Mouse (Mus musculus) yolk sac, embryonic 10.5 days (tissue): ENCODE results near the gene Atp8a1.
A peak's percentile ranks its signal among the peaks of the same experiment; 100 is the strongest.
"Not testable (repeated sequence)": the region's sequence is repeated elsewhere in the genome, so short reads cannot be mapped to it uniquely, and the experiment has no call there.

Source experiments
- DNase-seq: peaks from one replicate; pipeline ENCODE4 v3.0.0-alpha.2; 2017; ENCODE audit warnings: low spot score

Atp8a1 gene

DNA sequence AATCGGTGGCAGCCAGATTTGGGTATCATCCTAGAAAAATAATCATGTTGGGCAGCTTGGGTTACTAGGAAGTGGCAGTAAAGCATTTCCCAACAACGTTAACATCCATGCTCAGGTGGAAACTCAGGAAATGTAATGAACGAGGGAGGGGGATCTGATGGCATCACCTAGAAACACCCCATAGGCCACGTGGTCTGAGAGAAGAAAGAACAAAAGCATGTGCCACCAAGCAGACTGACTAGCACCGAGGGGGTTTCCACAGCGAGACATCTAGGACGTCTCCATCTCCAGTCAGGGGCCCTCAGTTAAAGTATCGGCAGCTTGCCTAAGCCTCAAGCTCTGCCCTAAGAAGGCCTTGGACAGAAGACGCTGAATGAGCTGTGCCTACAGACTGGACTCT lies 21.0 kb downstream of the Atp8a1 start:
- no peak for DNase-seq

GRCm38 (mm10) chr5:67824600-67824999 lies 22.6 kb downstream of the Atp8a1 start:
- DNase-seq: no peak

- DNase-seq: no peak
These were observed 23.5 kb downstream of the Atp8a1 start for GRCm38 (mm10) chr5:67823771-67824170.

GRCm38 (mm10) chr5:67822619-67823018 lies 24.6 kb downstream of the Atp8a1 start:
- no peak for DNase-seq

- no peak for DNase-seq
These were observed 25.2 kb downstream of the Atp8a1 start for GRCm38 (mm10) chr5:67821987-67822401.

- DNase-seq: no peak
These were observed 26.0 kb downstream of the Atp8a1 start for GRCm38 (mm10) chr5:67821185-67821584.

- no peak for DNase-seq
These were observed 27.8 kb downstream of the Atp8a1 start for GRCm38 (mm10) chr5:67819451-67819850.

DNA sequence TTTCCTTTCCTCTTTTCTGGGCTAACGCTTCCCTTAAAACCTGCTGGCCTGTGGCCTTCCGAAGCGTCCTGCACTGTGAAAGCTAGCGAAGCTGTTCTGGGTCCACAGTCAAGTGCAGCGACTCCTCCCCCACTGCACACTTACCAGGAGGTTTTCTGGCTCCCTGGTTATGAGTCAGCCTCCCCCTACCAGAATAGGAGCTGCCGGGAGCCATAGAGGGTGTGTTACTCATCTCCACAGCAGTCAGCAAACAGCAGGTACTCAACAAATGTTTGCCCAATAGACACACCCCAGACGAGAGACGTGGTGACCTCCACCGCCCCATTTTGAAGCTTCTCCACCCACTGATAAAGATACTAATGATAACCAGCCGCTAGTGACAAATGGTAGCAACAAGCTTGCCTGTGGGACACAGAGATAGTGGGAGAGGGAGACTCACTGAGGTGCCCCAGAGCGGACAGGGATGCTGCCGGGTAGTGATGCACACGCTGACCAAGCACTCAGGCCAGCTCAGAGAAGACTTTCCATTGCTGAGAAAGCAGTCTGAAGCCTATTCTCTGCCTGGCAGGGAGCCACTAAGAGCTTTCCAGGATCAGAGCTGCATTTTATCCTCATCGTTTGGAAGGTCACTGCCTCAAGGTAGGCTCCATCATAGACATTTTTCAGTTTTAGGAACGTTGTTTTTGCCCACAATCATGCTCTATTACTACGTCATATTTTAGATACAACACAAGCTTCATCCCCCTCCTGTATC lies 31.5 kb downstream of the Atp8a1 start:
- peak; percentile 62 for DNase-seq

GRCm38 (mm10) chr5:67815060-67815459 lies 32.2 kb downstream of the Atp8a1 start:
- not testable (repeated sequence) for DNase-seq

DNA sequence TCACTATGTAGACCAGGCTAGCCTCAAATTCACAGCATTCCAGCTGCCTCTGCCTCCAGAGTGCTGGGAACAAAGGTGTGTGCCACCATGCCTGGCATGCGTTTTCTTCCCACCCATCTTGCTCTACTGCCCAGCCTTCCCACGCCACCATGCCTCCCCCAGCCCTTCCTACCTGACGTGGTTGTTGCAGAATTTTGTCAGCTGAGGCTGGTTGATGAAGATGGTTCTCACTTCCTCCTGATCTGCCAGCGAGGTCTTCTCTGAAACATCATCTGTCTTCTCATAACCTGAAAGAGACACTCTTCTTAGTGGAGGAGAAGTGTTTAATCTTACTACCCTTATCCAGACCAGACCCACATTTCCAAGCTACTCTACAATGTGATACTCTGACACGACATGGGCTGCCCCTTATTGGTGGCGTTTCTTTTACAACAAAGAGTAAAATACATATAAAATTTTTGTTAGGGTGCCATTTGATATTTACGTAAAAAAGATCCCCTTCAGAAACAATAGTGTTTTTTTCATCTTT lies 32.7 kb downstream of the Atp8a1 start:
- no peak for DNase-seq

DNA sequence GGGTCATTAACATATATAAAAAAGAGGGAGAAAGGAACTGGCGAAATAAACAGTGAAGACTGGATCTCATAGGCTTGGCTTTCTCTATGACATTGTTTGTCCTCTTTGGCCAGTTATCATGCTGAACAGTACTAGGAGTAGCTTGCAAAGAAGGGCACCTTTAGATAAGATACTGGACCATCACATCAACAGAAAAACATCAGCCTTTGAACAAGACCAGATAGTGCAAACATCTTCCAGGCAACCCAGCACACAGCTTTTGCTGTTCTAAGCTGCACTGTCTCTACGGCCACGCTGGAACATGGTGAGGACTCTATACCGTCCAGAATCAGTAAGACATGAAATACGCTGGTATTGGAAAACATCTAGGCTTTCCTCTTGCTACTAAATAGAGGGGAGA lies 33.9 kb downstream of the Atp8a1 start:
- no peak for DNase-seq

GRCm38 (mm10) chr5:67802174-67803030 lies 44.8 kb downstream of the Atp8a1 start:
- DNase-seq: no peak

GRCm38 (mm10) chr5:67800801-67801200 lies 46.4 kb downstream of the Atp8a1 start:
- DNase-seq: no peak

DNA sequence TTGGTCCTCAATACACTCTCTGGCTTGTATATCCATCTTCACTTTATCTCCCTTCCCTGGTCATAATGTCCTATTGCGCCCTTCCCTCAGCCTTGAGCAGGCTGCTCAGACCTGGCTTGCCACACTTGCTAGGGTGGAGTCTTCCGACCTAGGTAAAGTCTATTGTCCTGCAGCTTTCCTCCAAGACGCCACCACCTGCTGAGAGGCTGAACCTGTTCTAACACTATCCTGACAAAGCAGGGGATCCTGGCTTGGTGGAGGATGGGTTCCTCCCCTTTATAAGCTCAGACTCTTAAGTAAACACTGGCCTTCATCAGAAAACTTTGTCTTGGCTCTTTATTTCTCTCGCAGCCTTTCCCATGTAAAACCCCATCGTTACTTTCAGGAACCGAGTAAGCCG lies 47.4 kb downstream of the Atp8a1 start:
- DNase-seq: no peak

GRCm38 (mm10) chr5:67798348-67798747 lies 48.9 kb downstream of the Atp8a1 start:
- no peak for DNase-seq

- DNase-seq: peak; percentile 26
These were observed 50.0 kb downstream of the Atp8a1 start for GRCm38 (mm10) chr5:67797006-67797958.

GRCm38 (mm10) chr5:67794129-67794800 lies 53.0 kb downstream of the Atp8a1 start:
- no peak for DNase-seq

DNA sequence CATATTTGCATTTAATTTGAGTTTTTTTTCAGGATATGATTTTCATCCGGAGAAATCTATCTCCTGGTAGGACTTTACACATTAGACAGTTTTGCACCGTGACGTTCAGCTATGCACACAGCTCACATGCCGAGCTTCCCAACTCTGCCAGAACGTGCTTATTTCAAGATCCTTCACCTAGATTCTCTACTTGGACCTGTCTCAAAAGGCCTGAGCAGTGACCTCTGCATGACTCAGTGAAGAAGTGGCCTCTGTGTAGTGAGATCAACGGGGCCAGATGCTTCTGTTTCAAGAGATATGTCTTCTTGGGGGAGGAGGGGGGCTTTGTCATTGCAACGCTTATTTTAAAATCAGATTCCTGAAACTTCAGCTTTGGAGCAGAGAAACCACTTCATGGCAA lies 64.5 kb downstream of the Atp8a1 start:
- no peak for DNase-seq

DNA sequence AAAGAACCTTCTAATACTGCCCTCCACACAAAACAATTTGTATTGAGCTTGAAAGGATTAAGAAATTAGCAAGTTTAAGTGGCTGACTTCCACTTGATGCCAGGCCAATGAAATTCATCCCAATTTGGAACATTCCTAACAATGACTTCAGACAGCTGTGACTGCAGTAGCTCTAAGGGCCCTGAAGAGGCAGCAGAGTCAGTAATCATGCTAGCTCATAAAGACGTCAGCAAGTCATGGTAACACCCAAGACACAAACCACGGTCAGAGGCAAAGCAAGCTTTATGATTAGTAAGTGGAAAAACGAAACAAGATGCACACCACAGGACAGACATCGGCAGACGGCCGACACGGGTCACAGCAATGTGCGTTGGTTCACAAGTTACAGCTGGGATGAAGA lies 69.2 kb downstream of the Atp8a1 start:
- DNase-seq: no peak

- no peak for DNase-seq
These were observed 73.0 kb downstream of the Atp8a1 start for GRCm38 (mm10) chr5:67774186-67774585.

GRCm38 (mm10) chr5:67768708-67769107 lies 78.5 kb downstream of the Atp8a1 start:
- no peak for DNase-seq
